Mouse (Mus musculus) heart, embryonic 16.5 days (tissue): Measurements from ENCODE around the gene Itgal. TPM values are rescaled to one million over a fixed set of nuclear protein-coding genes. Genes with fewer than 3 reads are reported as not detected.
A peak's percentile ranks its signal among the peaks of the same experiment; 100 is the strongest.

Experiments
- ATAC-seq: fragments of 200-750 bp; cut with Nextera tagmentation; replicated peaks from 2 replicates; pipeline ENCODE4 v1.8.0; 2017; ENCODE audit warnings: moderate number of reproducible peaks; ENCODE audit not compliant: insufficient read depth, low FRiP score; ENCODE audit errors: extremely low read depth
- H3K27ac ChIP-seq: fragments of 300-500 bp; sonication (generic); 2 replicates; pipeline ENCODE4 v1.5.1; 2014; ENCODE audit warnings: mild to moderate bottlenecking, low read length, control low read depth, moderate library complexity
- H3K27me3 ChIP-seq: fragments of 300-500 bp; sonication (generic); 2 replicates; pipeline ENCODE4 v1.6.1; 2014; ENCODE audit warnings: low read length, mixed read lengths; ENCODE audit not compliant: control insufficient read depth, insufficient read depth
- H3K36me3 ChIP-seq: fragments of 300-500 bp; sonication (generic); 2 replicates; pipeline ENCODE4 v1.6.1; 2014; ENCODE audit not compliant: control insufficient read depth, insufficient read depth
- H3K4me1 ChIP-seq: fragments of 300-500 bp; sonication (generic); 2 replicates; pipeline ENCODE4 v1.6.1; 2014; ENCODE audit warnings: low read length, mixed read lengths; ENCODE audit not compliant: control insufficient read depth, insufficient read depth
- H3K4me2 ChIP-seq: fragments of 300-500 bp; sonication (generic); 2 replicates; pipeline ENCODE4 v1.6.1; 2014; ENCODE audit warnings: low read depth, mild to moderate bottlenecking, control low read depth, low read length
- H3K4me3 ChIP-seq: fragments of 300-500 bp; sonication (generic); 2 replicates; pipeline ENCODE4 v1.5.1; 2014; ENCODE audit warnings: mild to moderate bottlenecking, control low read depth, low read length
- H3K9ac ChIP-seq: fragments of 300-500 bp; sonication (generic); 2 replicates; pipeline ENCODE4 v1.6.1; 2014; ENCODE audit warnings: low read length, control low read depth
- H3K9me3 ChIP-seq: fragments of 300-500 bp; sonication (generic); replicated peaks from 2 replicates; pipeline ENCODE4 v1.6.1; 2016; ENCODE audit warnings: low read length; ENCODE audit not compliant: control insufficient read depth
- WGBS: fragments of 180-500 bp; shearing (Covaris S2); extraction: QIAGEN DNeasy Blood & Tissue Kit; methylation state at CpG from one replicate; pipeline ENCODE4 v1.1.7; 2014; 5-methylcytosine and 5-hydroxymethylcytosine counted together
- polyA plus RNA-seq: library from polyadenylated mRNA; unstranded; fragments of >200 nt; fragmentation: Nextera tagmentation; extraction: Ambion mirVana; gene quantifications from 2 replicates; pipeline ENCODE4 v1.2.1, GENCODE M21; 2015

Itgal gene
- polyA plus RNA-seq, 1 experiment from 2014 or later: 8.1 TPM

DNA sequence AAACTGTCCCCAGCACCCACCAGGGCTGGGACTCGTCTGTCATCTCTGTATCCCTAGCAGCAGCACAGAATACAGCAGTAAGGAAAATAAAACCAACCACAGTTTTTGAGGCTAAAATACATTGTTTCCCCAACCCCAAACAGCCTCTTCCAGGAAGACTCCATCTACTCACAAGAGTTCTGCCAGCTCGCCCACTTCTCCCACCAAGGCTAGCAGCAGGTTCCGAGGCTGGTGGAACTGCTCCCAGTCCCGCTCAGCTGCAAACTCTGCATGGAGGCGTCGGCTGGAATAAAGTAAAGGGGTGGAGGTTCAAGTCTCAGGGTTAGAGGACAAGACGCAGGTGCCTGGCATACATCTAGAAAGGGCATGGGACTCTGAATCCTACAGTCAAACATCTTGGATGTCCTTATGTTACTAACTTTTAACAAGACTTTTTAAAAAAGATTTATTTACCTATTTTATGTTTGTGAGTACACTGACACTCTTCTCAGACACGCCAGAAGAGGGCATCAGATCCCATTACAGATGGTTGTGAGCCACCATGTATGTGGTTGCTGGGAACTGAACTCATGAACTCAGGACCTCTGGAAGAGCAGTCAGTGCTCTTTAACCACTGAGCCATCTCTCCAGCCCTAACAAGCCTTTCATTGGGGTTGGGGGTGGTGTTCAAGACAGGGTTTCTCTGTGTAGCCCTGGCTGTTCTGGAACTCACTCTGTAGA, 36.7 kb upstream of the Itgal start:
- WGBS: 70% methylated on average over 8 of the region's 8 CpGs
- Histone ChIP-seq H3K36me3 (no peaks in the 10 kb centered on the region), H3K9me3 (peaks cover 3% of the 10 kb centered on the region; the same call in 1 of the 2 replicates), H3K4me2 (peak overlapping the region; percentile 87), H3K27me3 (no peaks in the 10 kb centered on the region), H3K4me3 (peak overlapping the region; percentile 80), H3K9ac (no peak overlapping the region), H3K4me1 (peaks cover 11% of the 10 kb centered on the region), H3K27ac (no peak overlapping the region)
- ATAC-seq: no peak

DNA sequence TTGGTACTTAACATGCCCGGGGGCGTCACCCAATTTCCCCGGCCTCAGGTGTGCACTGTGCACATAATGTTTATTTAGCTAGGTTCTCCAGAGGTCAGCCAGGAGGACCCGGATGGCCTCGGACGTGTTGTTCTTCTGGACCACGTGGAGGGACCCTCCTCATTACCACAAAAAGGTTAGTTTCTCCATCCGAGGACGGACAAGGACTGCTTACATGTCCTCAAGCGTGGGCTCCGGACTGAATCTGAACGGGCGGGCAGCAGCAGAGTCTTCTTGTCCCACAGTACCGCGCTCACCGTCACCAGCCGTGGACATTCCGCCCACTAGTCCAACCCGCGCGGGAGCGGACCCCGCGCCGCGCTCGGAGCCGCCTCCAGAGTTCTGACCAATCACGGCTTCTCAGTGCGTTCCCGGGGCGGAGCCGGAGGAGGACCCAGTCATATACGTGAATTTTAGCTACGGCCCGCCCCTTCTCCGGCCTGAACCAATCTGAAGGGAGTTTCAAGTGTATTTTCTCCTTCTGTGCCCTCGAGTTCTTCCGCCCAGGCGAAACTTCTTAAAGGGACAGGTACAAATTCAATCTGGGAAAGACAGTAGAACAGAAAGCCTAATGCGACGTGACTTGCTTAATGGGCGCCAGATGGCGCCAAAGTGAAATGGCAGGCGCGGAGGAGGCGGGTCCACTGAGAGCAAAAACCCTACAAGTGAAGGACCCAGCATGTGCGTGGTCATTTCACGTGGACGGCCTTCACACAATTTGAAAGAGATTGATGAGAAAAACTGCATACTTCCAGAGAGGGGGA, 35.5 kb upstream of the Itgal start, which contains the start of gene Dctpp1:
Gene Dctpp1 (minus strand): TSS at position 401 of the 803 bp plus-strand sequence.
- peaks cover 4% of the 10 kb centered on the region; the same call in 1 of the 2 replicates for H3K4me1 ChIP-seq
- H3K9me3 ChIP-seq: peaks cover 3% of the 10 kb centered on the region; the same call in 1 of the 2 replicates
- H3K9ac ChIP-seq: peak within 1 kb of the TSS; percentile 84
- WGBS: under 1% methylated on average over 50 of the region's 50 CpGs
- peak within 1 kb of the TSS; percentile 87 for H3K4me2 ChIP-seq
- peak within 1 kb of the TSS; percentile 80 for H3K4me3 ChIP-seq
- no peaks in the 10 kb centered on the region for H3K27me3 ChIP-seq
- ATAC-seq: peak; percentile 99
- H3K27ac ChIP-seq: 0 out of 2 replicates have a peak within 1 kb of the TSS, but pooled peaks have one; percentile 41
- no peaks in the 10 kb centered on the region for H3K36me3 ChIP-seq

DNA sequence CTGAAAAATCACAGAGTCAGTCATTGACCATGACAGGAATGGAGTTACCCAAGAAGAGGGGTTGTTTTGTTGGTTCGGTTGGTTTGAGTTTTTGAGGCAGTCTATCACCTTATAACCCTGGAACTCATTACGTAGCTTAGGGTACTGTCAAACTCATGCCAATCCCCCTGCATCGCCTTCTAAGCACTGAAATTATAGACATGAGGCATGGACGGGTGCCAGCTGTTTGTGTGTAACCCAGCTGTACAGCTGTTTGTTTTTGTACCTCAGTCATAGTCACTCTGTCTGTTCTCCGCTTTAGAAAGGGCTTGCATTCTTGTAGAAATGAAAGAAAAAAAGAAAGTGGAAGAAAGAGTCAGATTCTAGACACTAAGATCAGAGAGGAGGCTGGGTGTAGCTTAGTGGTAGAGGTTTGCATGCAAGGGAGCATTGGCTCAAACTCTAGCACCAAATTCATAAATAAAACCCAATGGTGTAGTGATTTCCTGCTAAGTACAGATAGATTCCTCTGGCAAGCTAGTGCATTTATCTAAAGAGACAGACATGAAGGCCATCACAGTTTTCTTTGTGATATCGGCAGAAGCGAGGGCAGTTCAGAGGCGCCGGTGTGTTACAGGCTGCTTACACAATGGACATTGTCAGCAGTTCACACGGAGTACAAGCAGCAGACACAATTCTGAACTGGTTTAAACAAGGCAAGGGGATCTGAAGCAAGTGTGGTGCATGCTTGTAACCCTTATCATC, 33.7 kb upstream of the Itgal start:
- Histone ChIP-seq H3K9ac (no peak overlapping the region), H3K27me3 (no peaks in the 10 kb centered on the region), H3K9me3 (peaks cover 3% of the 10 kb centered on the region; the same call in 1 of the 2 replicates), H3K4me2 (no peak overlapping the region), H3K36me3 (no peaks in the 10 kb centered on the region), H3K27ac (no peak overlapping the region), H3K4me3 (no peak overlapping the region), H3K4me1 (peaks cover 4% of the 10 kb centered on the region; the same call in 1 of the 2 replicates)
- no peak for ATAC-seq
- WGBS: 72% methylated on average over 10 of the region's 10 CpGs

DNA sequence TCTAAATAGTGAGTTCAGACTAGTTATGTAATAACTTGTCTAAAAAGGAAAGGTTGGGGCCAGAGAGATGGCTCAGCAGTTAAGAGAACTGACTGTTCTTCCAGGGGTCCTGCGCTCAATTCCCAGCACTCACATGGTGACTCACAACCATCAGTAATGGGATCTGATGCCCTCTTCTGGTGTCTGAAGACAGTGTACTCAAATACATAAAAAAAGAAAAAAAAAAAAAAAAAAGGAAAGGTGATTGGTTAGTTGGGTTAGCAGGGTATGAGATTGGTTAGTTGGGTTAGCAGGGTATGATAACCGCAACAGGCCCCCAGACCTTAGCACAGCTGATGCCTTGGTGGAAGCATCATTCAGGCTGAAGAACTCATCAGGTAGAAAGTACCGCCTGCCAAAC, 32.5 kb upstream of the Itgal start:
- no peak overlapping the region for H3K4me3 ChIP-seq
- H3K27ac ChIP-seq: no peak overlapping the region
- WGBS: 90% methylated on average over 3 of the region's 3 CpGs
- peaks cover 4% of the 10 kb centered on the region; the same call in 1 of the 2 replicates for H3K4me1 ChIP-seq
- peaks cover 7% of the 10 kb centered on the region for H3K9me3 ChIP-seq
- no peak overlapping the region for H3K4me2 ChIP-seq
- H3K27me3 ChIP-seq: no peaks in the 10 kb centered on the region
- H3K36me3 ChIP-seq: no peaks in the 10 kb centered on the region
- ATAC-seq: no peak
- H3K9ac ChIP-seq: no peak overlapping the region

DNA sequence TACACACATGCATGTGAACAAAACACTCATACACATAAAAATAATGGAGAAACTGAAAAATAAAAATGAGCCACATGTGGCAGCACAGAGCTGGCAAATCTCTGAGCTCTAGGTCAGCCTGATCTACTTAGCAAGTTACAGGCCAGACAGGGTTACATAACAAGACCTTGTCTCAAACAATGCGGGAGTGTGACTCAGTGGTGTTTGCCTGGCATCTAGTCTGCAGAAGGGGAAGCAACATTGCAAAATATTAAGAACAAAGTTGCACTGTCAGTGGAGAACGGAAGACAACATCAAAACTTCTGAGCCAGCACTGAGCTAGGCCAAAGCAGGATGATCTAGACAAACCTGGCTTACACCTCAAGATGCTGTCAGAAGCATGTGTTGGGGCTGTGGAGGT, 25.8 kb upstream of the Itgal start:
- H3K4me2 ChIP-seq: no peak overlapping the region
- no peak for ATAC-seq
- H3K9me3 ChIP-seq: peaks cover 4% of the 10 kb centered on the region
- no peak overlapping the region for H3K9ac ChIP-seq
- no peaks in the 10 kb centered on the region for H3K27me3 ChIP-seq
- 91% methylated on average over 2 of the region's 2 CpGs for WGBS
- H3K4me3 ChIP-seq: no peak overlapping the region
- peaks cover 13% of the 10 kb centered on the region for H3K4me1 ChIP-seq
- peaks cover 16% of the 10 kb centered on the region for H3K36me3 ChIP-seq
- H3K27ac ChIP-seq: no peak overlapping the region

DNA sequence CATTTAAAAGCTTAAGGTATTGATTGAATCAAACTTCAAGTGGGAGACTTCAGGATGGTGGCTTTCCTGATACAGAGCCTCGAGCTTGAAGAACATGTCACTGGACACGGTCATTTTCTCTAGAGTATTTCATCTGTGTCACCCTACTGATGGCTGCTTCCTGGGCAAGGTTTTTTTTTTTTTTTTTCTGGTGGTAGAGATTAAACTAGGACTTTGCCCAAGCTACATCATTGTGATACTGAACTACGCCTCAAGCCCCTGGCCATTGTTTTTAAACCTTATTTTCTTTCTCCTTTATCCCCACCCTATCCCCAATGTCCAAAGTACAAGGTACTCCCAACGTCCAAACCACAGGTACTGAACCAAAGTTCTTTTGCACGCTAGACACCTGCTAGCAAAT, 25.4 kb upstream of the Itgal start:
- no peaks in the 10 kb centered on the region for H3K27me3 ChIP-seq

DNA sequence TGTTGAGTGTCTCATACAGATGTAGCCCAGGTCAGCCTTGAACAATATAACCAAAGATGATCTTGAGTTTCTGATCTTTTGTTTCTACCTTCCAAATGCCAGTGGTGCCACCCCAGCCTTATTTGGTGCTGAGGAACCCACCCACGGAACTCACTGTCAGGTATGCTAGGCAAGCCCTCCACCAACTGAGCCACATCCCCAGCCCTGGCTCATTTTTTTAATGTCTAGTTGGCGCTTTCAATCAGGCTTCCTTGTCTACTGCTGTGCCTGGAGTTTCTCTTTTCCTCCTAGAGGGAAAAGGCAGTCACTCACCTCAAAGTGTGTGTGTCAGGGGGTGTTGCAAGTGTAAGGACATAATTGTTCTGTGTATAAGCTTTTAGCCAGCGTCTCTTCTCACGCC, 25.0 kb upstream of the Itgal start:
- no peak overlapping the region for H3K4me2 ChIP-seq
- H3K27ac ChIP-seq: no peak overlapping the region
- H3K4me3 ChIP-seq: no peak overlapping the region
- no peaks in the 10 kb centered on the region for H3K27me3 ChIP-seq
- peaks cover 4% of the 10 kb centered on the region for H3K9me3 ChIP-seq
- H3K4me1 ChIP-seq: peaks cover 13% of the 10 kb centered on the region
- H3K36me3 ChIP-seq: peaks cover 16% of the 10 kb centered on the region
- ATAC-seq: no peak
- 90% methylated on average over 4 of the region's 4 CpGs for WGBS
- H3K9ac ChIP-seq: no peak overlapping the region

More for the DNA sequence above, 25.4 kb upstream of the Itgal start:
- Histone ChIP-seq H3K9me3 (peaks cover 4% of the 10 kb centered on the region), H3K36me3 (peaks cover 16% of the 10 kb centered on the region), H3K4me1 (peaks cover 13% of the 10 kb centered on the region), H3K9ac (no peak overlapping the region), H3K27ac (no peak overlapping the region), H3K4me3 (no peak overlapping the region), H3K4me2 (no peak overlapping the region)
- 91% methylated on average over 5 of the region's 5 CpGs for WGBS
- ATAC-seq: no peak

DNA sequence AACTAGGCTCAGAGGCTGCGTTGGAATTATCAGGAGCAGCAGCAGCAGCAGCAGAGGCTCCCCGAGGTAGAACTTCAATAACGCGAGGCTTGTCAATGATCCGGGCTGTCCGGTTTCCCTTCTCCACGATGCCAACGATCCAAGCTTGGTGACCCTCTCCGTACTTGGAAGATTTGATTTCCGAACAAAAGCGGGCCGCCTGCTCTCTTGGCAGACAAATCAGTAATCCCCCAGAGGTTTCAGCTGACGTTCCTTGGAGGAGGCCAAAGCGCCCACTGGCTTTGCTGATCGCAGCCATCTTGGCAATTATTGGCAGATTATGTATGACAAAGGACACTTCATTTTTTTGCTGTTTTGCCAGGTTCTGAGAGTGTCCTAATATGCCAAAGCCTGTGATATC, 23.5 kb upstream of the Itgal start:
- Histone ChIP-seq H3K9ac (0 out of 2 replicates have a peak overlapping the region, but pooled peaks have one; percentile 91), H3K4me1 (peaks cover 13% of the 10 kb centered on the region), H3K27ac (no peak overlapping the region), H3K36me3 (peaks cover 16% of the 10 kb centered on the region), H3K4me2 (peak overlapping the region; percentile 92), H3K4me3 (peak overlapping the region; percentile 82), H3K9me3 (peaks cover 4% of the 10 kb centered on the region), H3K27me3 (no peaks in the 10 kb centered on the region)
- 94% methylated on average over 15 of the region's 15 CpGs for WGBS
- no peak for ATAC-seq
